ENCODE assay signal across 24 mouse cellular contexts in the genomic region with DNA sequence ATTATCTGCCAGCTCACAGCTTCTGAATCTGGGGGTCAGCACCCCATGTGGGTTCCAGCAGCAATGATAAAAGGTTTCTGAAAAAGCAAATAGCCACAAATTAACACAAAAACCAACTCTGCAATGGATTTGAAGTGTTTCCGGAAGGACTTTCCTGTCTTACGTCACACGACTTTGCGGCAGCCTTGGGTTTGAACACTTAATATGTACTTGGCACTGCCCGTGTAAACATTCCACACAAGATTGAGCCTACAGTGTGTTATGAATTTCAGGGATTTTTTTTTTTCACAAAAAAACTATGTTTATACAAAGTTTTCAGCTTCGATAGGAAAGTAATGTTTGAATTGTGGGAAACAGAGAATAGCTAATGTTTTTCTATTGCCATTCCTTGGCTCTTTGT. TPM values are rescaled to one million over a fixed set of nuclear protein-coding genes. Genes with fewer than 3 reads are reported as not detected.
A peak's percentile ranks its signal among the peaks of the same experiment; 100 is the strongest.
DNase-seq lines count a peak whose midpoint lies in the region; ATAC-seq and TF ChIP-seq lines count a peak whose summit lies in the region.
"Had no signal": no experiment of that assay in that cellular context is flagged by ENCODE, and none has a peak within 500 bp of the region (broad histone marks: within the 10 kb centered on the region; RNA-seq: fewer than 3 reads in every experiment).

No protein-coding gene starts in this region.

- no peak for TF ChIP-seq POLR2A in kidney, adult 2 months (IDR thresholded peaks at IDR 0.05; ENCODE audit: low read depth, low read length)

- H3K27ac ChIP-seq in kidney, adult 2 months (ENCODE audit: insufficient read depth, low read depth, low read length): peak overlapping the region; percentile 46; the same call in 1 of the 2 replicates
- no peak overlapping the region for H3K27ac ChIP-seq in lung, postnatal 0 days (ENCODE audit: low read length)
- H3K27ac ChIP-seq: heart, adult 2 months; heart, embryonic 10.5 days; heart, embryonic 13.5 days; hindbrain, embryonic 12.5 days; hindbrain, embryonic 15.5 days had no signal

- no peak overlapping the region for H3K4me3 ChIP-seq in kidney, adult 2 months (ENCODE audit: insufficient read depth, low read depth, low read length)
- H3K4me3 ChIP-seq in lung, postnatal 0 days (ENCODE audit: low read depth, low read length): no peak overlapping the region
- H3K4me3 ChIP-seq: heart, adult 2 months; heart, embryonic 10.5 days; heart, embryonic 13.5 days; hindbrain, embryonic 12.5 days; hindbrain, embryonic 15.5 days had no signal

- peak; percentile 34; the same call in 1 of the 2 replicates for TF ChIP-seq EP300 in lung, postnatal 0 days (IDR thresholded peaks at IDR 0.05)

- H3K4me2 ChIP-seq in lung, postnatal 0 days (replicated peaks; ENCODE audit: low read depth, low read length): no peak overlapping the region
- H3K4me2 ChIP-seq: heart, embryonic 13.5 days; hindbrain, embryonic 12.5 days; hindbrain, embryonic 15.5 days had no signal

- H3K27me3 ChIP-seq in kidney, adult 2 months (replicated peaks; ENCODE audit: control insufficient read depth, insufficient read depth, low read length): no peaks in the 10 kb centered on the region
- no peaks in the 10 kb centered on the region for H3K27me3 ChIP-seq in lung, postnatal 0 days (replicated peaks; ENCODE audit: insufficient read depth, low read length)
- H3K27me3 ChIP-seq: CH12.LX; heart, embryonic 13.5 days; hindbrain, embryonic 12.5 days; hindbrain, embryonic 15.5 days had no signal

- no peak for ATAC-seq in lung, postnatal 0 days
- ATAC-seq: forebrain, embryonic 14.5 days had no signal

- no peak for TF ChIP-seq CTCF in kidney, adult 2 months (conservative IDR thresholded peaks at IDR 0.05; ENCODE audit: insufficient read depth, insufficient read length, low read depth, low read length)
- no peak for TF ChIP-seq CTCF in lung, postnatal 0 days (IDR thresholded peaks at IDR 0.05)

- H3K9ac ChIP-seq in lung, postnatal 0 days (replicated peaks; ENCODE audit: low read depth): no peak overlapping the region
- H3K9ac ChIP-seq: heart, embryonic 13.5 days; hindbrain, embryonic 12.5 days; hindbrain, embryonic 15.5 days had no signal

- H3K9me3 ChIP-seq in lung, postnatal 0 days (ENCODE audit: low read length): no peaks in the 10 kb centered on the region
- H3K9me3 ChIP-seq: G1E; heart, embryonic 10.5 days; heart, embryonic 13.5 days; hindbrain, embryonic 12.5 days; hindbrain, embryonic 15.5 days had no signal

- H3K4me1 ChIP-seq in kidney, adult 2 months (ENCODE audit: control insufficient read depth, insufficient read depth, low read length): peaks cover 3% of the 10 kb centered on the region; the same call in 1 of the 2 replicates
- no peaks in the 10 kb centered on the region for H3K4me1 ChIP-seq in lung, postnatal 0 days (ENCODE audit: insufficient read depth, low read depth, low read length)
- H3K4me1 ChIP-seq: heart, embryonic 10.5 days; heart, embryonic 13.5 days; hindbrain, embryonic 12.5 days; hindbrain, embryonic 15.5 days had no signal

- WGBS in kidney, adult 2 months: 79% methylated on average over 6 of the region's 6 CpGs
- 42% methylated on average over 6 of the region's 6 CpGs for WGBS in lung, postnatal 0 days

- no peaks in the 10 kb centered on the region for H3K36me3 ChIP-seq in kidney, adult 2 months (ENCODE audit: control insufficient read depth, insufficient read depth, low read length)
- no peaks in the 10 kb centered on the region for H3K36me3 ChIP-seq in lung, postnatal 0 days (ENCODE audit: insufficient read depth, low read length)
- H3K36me3 ChIP-seq: G1E; heart, embryonic 10.5 days; heart, embryonic 13.5 days; hindbrain, embryonic 12.5 days; hindbrain, embryonic 15.5 days had no signal

- no peak for DNase-seq in kidney, adult 2 months
- DNase-seq in kidney, postnatal 14 days: no peak
- peak; percentile 32 for DNase-seq in lung, postnatal 0 days (ENCODE audit: low spot score)
- DNase-seq in lung, postnatal 14 days: no peak
- peak; percentile 33 for DNase-seq in Muller cell, postnatal 12 days (ENCODE audit: inconsistent ontology term)
- peak; percentile 27 for DNase-seq in fibroblast of lung, adult 2 months (ENCODE audit: low read depth)
- DNase-seq in cerebellum, adult 9-10 months: no peak
- DNase-seq: adrenal gland, adult 8-10 months; adrenal gland, postnatal 25 days; B cell, adult 2 months; cerebellum, adult 11-12 months; cerebellum, adult 8-10 months; cerebellum, postnatal 14 days; gastrocnemius, postnatal 25 days; heart, adult 2 months; heart, postnatal 14 days had no signal

RNA-seq across cellular contexts. Expression of gene Vwa3b, which starts 7.4 kb away (rescaled TPM):
- 0.14 and 0.34 TPM in 2 replicates for polyA plus RNA-seq in kidney, adult 2 months (2012; rRNA removed)
- 1.4 and 2.3 TPM in 2 replicates for polyA plus RNA-seq in lung, postnatal 0 days (2015; fragmentation: Nextera tagmentation; extraction: Ambion mirVana)
- polyA plus RNA-seq: forebrain, embryonic 11.5 days; G1E; heart, embryonic 10.5 days had no signal

Comparison
In these comparisons a context has a peak if more than half of its experiments do, and no peak if none do; other contexts are left out.
1. DNase-seq: peak in lung, postnatal 0 days (single experiment), Muller cell, postnatal 12 days (single experiment) and fibroblast of lung, adult 2 months (single experiment); none in kidney, adult 2 months (single experiment), kidney, postnatal 14 days (single experiment), lung, postnatal 14 days (single experiment) and cerebellum, adult 9-10 months (single experiment).